Mouse (Mus musculus) heart, adult 2 months (tissue): Measurements from ENCODE around the gene Dydc1. TPM values are rescaled to one million over a fixed set of nuclear protein-coding genes. Genes with fewer than 3 reads are reported as not detected.

ENCODE experiments used
- DNase-seq, 2 experiments: peaks; one replicate each; pipeline ENCODE4 v3.0.0; 2021
- H3K27ac ChIP-seq: fragments of 200-600 bp; 2 replicates; pipeline ENCODE4 v1.8.1; 2022
- H3K27me3 ChIP-seq: fragments of 200-500 bp; 2 replicates; pipeline ENCODE4 v1.6.1; 2012; ENCODE audit warnings: mild to moderate bottlenecking, low read length, inconsistent platforms, mixed read lengths; ENCODE audit not compliant: control insufficient read depth, insufficient read depth
- H3K36me3 ChIP-seq: fragments of 200-500 bp; 2 replicates; pipeline ENCODE4 v1.6.1; 2012; ENCODE audit warnings: low read length, inconsistent platforms; ENCODE audit not compliant: control insufficient read depth, insufficient read depth
- H3K4me1 ChIP-seq: fragments of 200-500 bp; 2 replicates; pipeline ENCODE4 v1.6.1; 2011; ENCODE audit warnings: low read length; ENCODE audit not compliant: control insufficient read depth, insufficient read depth
- H3K4me3 ChIP-seq: fragments of 200-600 bp; 2 replicates; pipeline ENCODE4 v1.8.1; 2022
- H3K79me2 ChIP-seq: fragments of 200-500 bp; replicated peaks from 2 replicates; pipeline ENCODE4 v1.6.1; 2012; ENCODE audit warnings: mild to moderate bottlenecking, inconsistent platforms, low read length, moderate library complexity, mixed read lengths; ENCODE audit not compliant: control insufficient read depth, insufficient read depth
- H3K9ac ChIP-seq: fragments of 200-500 bp; 2 replicates; pipeline ENCODE4 v1.6.1; 2012; ENCODE audit warnings: low read depth, mild to moderate bottlenecking, control low read depth, inconsistent platforms, low read length, mixed read lengths
- CTCF ChIP-seq: fragments of 200-600 bp; IDR thresholded peaks from 2 replicates; pipeline ENCODE4 v1.8.1; 2022; ENCODE audit warnings: antibody characterized with exemption, mild to moderate bottlenecking, moderate library complexity
- EP300 ChIP-seq: fragments of 200-500 bp; IDR thresholded peaks from 2 replicates; pipeline ENCODE4 v1.6.1; 2011; ENCODE audit warnings: low read depth, low read length, control low read depth; ENCODE audit not compliant: insufficient read depth
- POLR2A ChIP-seq: fragments of 200-500 bp; IDR thresholded peaks from 2 replicates; pipeline ENCODE4 v1.6.1; 2011; ENCODE audit warnings: mild to moderate bottlenecking, low read depth, low read length, control low read depth; ENCODE audit not compliant: insufficient read depth
- WGBS: fragments of 180-500 bp; shearing (Covaris S2); methylation state at CpG from one replicate; pipeline ENCODE4 v1.1.7; 2018; 5-methylcytosine and 5-hydroxymethylcytosine counted together
- intact Hi-C: fragments of 180-260 bp; cut with DNase I; formaldehyde crosslinking; loops from one replicate; pipeline ENCODE4 v1.15.1; 2025
- long read RNA-seq: library from polyadenylated mRNA; stranded (forward); transcript quantifications from one replicate; pipeline ENCODE4 v2.0.0, GENCODE M21; 2021
- polyA plus RNA-seq: library from polyadenylated mRNA; depleted of rRNA; stranded (reverse); fragments of >200 nt; gene quantifications from 2 replicates; pipeline ENCODE4 v1.2.3, GENCODE M21; 2012; rRNA removed
- total RNA-seq, 2 experiments: library from RNA; stranded (reverse); gene quantifications; 2 replicates each; pipeline ENCODE4 v1.2.3; 2021

Dydc1 gene
- total RNA-seq (not detected), polyA plus RNA-seq (not detected in 2 replicates)
- long read RNA-seq = 0 reads

DNA sequence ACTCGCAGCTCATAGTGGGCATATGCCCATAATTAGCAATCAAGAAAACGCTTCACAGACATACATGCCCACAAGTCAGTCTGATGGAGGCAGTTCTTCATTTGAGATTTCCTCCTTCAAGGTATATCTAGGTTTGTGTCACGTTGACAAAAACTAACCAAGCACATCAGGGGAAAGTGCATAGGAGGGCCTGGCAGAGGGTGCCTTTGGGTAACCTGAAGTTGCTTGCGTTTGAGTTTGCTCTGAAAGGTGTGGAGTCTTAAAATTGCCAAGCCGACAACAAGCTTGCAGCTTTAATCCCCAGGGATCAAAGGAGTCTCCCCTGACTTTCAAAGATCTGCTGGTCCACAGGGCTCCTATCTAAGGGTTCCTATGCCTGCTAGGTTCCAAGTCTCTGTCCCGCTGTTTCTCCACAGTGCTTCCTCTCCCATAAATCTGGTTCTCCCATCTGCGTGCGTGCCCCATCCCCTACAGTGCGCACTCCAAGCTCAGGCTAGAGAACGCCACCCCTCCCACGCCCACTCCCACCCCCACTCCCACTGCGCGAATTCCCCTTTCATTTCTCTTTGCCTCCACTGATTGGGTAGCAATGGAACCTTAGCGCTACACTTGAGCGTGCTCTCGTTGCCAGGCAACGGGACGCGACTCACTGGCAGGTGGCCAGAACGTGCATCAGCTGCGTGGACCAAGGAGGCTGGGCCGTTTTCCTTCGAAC lies at the start of gene Dydc1:
Gene Dydc1, plus strand, starts transcription at position 683 of the 715 bp plus-strand sequence.
- TF ChIP-seq POLR2A (no peak), EP300 (no peak), CTCF (no peak)
- no peak within 1 kb of the TSS for H3K27ac ChIP-seq
- H3K4me3 ChIP-seq = no peak within 1 kb of the TSS
- WGBS = 13% methylated on average over 23 of the region's 23 CpGs
- intact Hi-C loops = no loop called here
- no peaks in the 10 kb centered on the region for H3K79me2 ChIP-seq
- H3K4me1 ChIP-seq = no peaks in the 10 kb centered on the region
- peak; percentile 35 to 51 for DNase-seq
- no peak within 1 kb of the TSS for H3K9ac ChIP-seq
- no peaks in the 10 kb centered on the region for H3K36me3 ChIP-seq
- H3K27me3 ChIP-seq = no peaks in the 10 kb centered on the region; the same call in 1 of the 2 replicates

DNA sequence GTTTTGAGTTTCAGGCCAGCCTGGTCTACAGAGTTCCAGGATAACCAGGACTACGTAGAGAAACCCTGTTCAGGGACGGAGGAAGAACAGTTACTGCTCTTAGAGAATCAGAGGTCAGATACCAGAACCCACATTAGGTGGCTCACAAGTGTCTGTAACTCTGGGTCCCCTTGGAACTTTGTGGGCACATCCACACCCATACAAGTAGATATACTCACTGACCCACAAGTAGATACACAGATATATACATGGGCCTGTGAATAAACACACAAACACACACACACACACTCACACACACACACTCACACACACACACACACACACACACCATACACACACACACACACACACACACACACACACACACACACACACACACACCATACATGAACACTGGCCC lies 47.6 kb upstream of the Dydc1 start:
- no peak overlapping the region for H3K4me3 ChIP-seq
- no peaks in the 10 kb centered on the region for H3K36me3 ChIP-seq
- intact Hi-C loops = no loop called here
- TF ChIP-seq POLR2A (no peak), EP300 (no peak), CTCF (no peak)
- no peaks in the 10 kb centered on the region for H3K27me3 ChIP-seq
- no peak overlapping the region for H3K27ac ChIP-seq
- no peak for DNase-seq
- no peaks in the 10 kb centered on the region for H3K79me2 ChIP-seq
- H3K9ac ChIP-seq = no peak overlapping the region
- no peaks in the 10 kb centered on the region for H3K4me1 ChIP-seq
- 87% methylated on average over 2 of the region's 2 CpGs for WGBS

DNA sequence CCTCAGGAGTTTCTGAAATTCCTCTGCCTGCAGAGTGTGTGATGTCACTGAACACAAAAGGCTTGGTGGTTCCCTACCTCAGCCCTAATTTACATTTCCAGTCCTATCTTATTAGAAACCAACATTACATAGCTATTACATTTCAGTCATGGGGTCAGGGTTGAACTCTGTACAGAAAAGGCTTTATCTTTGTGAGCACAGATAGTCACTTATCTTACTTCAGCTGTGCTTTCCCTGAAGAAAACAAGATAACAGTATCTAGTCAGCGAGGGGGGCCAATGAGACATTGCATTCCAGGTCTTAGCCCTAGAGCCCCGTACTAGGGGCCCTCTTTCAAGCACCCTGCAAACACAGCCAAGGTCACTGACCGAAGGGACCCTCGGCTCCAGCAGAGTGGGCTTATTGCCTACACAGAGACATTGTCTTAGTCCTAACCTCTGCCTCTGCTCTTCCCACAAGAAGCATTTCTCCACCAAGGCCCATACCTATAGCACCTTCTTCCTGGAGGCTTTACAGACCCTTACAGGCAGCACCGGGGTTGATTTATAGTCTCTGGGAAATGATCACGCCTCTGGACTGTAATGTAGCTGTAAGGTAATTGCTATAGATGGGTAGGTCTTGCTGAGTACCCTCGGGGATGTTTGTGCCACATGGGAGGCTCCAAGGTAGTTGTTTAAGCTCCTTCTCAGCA lies 47.0 kb upstream of the Dydc1 start:
- Histone ChIP-seq H3K4me3 (no peak overlapping the region), H3K36me3 (no peaks in the 10 kb centered on the region), H3K79me2 (no peaks in the 10 kb centered on the region), H3K9ac (no peak overlapping the region), H3K27me3 (no peaks in the 10 kb centered on the region), H3K4me1 (no peaks in the 10 kb centered on the region), H3K27ac (no peak overlapping the region)
- TF ChIP-seq EP300 = no peak
- TF ChIP-seq POLR2A = no peak
- TF ChIP-seq CTCF = no peak
- 49% methylated on average over 7 of the region's 7 CpGs for WGBS
- intact Hi-C loops = no loop called here
- DNase-seq = no peak

DNA sequence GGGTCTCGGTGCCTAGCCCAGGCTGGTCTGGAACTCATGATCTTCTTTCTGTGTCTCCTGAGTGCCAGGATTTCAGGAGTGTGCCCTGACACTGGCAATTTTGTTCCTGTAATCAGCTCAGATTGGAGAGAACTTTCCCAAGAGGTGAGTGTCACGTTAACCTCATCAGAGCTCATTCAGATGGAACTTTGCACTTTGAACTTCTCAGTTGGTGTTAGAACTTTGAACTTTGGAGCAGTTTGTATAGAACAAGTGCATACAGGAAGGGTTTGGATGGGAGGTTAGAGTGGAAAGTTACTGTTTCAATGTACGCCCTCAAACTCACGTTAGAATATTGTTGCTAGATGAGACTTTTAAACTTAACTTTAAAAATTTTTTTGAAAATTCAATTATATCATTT lies 43.4 kb upstream of the Dydc1 start:
- no peaks in the 10 kb centered on the region for H3K27me3 ChIP-seq
- H3K4me3 ChIP-seq = no peak overlapping the region
- no peaks in the 10 kb centered on the region for H3K79me2 ChIP-seq
- no peak for TF ChIP-seq POLR2A
- no peak overlapping the region for H3K27ac ChIP-seq
- DNase-seq = no peak
- intact Hi-C loops = no loop called here
- H3K9ac ChIP-seq = no peak overlapping the region
- H3K36me3 ChIP-seq = no peaks in the 10 kb centered on the region
- WGBS = 80% methylated on average over 4 of the region's 4 CpGs
- H3K4me1 ChIP-seq = no peaks in the 10 kb centered on the region

DNA sequence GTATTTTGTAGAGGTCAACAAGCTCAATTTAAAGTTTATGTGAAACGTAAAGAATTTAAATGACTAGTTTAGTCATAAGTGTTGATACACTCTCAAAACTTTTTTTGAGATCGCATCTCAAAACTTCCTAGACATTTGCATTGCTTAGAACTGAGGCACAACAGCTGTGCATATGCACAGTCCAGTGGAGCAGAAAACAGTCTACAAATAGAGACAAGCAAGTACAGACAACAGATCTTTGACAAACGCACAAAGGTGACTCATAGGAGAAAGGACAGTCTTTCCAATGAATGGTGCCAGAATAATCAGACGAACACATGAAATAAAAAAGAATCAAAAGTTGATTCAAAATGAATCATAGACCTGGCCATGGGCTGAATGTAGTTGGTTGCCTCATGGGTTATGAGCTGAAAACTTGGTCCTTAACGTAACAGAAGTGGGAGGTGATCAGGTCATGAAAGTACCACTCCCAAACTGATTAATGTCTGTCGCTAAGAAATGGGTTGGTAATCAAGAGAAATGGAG lies 41.7 kb upstream of the Dydc1 start:
- H3K27me3 ChIP-seq = no peaks in the 10 kb centered on the region
- no peak overlapping the region for H3K27ac ChIP-seq
- H3K4me1 ChIP-seq = no peaks in the 10 kb centered on the region
- WGBS = 79% methylated on average over 6 of the region's 6 CpGs
- H3K79me2 ChIP-seq = no peaks in the 10 kb centered on the region
- no peak for DNase-seq
- H3K9ac ChIP-seq = no peak overlapping the region
- intact Hi-C loops = no loop called here
- no peak overlapping the region for H3K4me3 ChIP-seq
- H3K36me3 ChIP-seq = no peaks in the 10 kb centered on the region
- TF ChIP-seq CTCF = no peak
- no peak for TF ChIP-seq EP300
- TF ChIP-seq POLR2A = no peak
